Mouse (Mus musculus) MEL (cell line): ENCODE results near the gene Ogfod1. TPM values are rescaled to one million over a fixed set of nuclear protein-coding genes. Genes with fewer than 3 reads are reported as not detected.
A peak's percentile ranks its signal among the peaks of the same experiment; 100 is the strongest.
"Not testable (repeated sequence)": the region's sequence is repeated elsewhere in the genome, so short reads cannot be mapped to it uniquely, and the experiment has no call there.

Experiments
- DNase-seq: peaks from one replicate; pipeline ENCODE4 v3.0.0; 2011; ENCODE audit warnings: low read depth, low spot score
- H3K27ac ChIP-seq: 2 replicates; pipeline ENCODE4 v1.5.1; 2012; ENCODE audit warnings: low read depth, mild to moderate bottlenecking, control low read depth, low read length, moderate library complexity; ENCODE audit not compliant: control insufficient read depth
- H3K27me3 ChIP-seq, 2 experiments: fragments of 150-350 bp in 1 of 2; sonication (generic) in 1 of 2; 2 replicates each; pipeline ENCODE4 v1.6.1; 2012; ENCODE audit warnings: low read length in 2 of 2, mild to moderate bottlenecking in 2 of 2, improper control_type of control experiment in 1 of 2, moderate library complexity in 1 of 2; ENCODE audit not compliant: insufficient read depth in 2 of 2, control insufficient read depth in 1 of 2
- H3K36me3 ChIP-seq, 2 experiments: 2 replicates each; pipeline ENCODE4 v1.6.1; 2012 to 2014; ENCODE audit warnings: low read length in 2 of 2, improper control_type of control experiment in 1 of 2, inconsistent platforms in 1 of 2, mild to moderate bottlenecking in 1 of 2; ENCODE audit not compliant: insufficient read depth in 2 of 2, control insufficient read depth in 1 of 2
- H3K4me1 ChIP-seq, 2 experiments: fragments of 150-350 bp in 1 of 2; sonication (generic) in 1 of 2; 2 replicates each; pipeline ENCODE4 v1.6.1; 2012; ENCODE audit warnings: low read length in 2 of 2, improper control_type of control experiment in 1 of 2, mild to moderate bottlenecking in 1 of 2; ENCODE audit not compliant: insufficient read depth in 2 of 2, control insufficient read depth in 1 of 2
- H3K4me3 ChIP-seq, 2 experiments: fragments of 150-350 bp in 1 of 2; sonication (generic) in 1 of 2; 2 replicates each; pipeline ENCODE4 v1.5.1; 2012; ENCODE audit warnings: low read depth in 2 of 2, low read length in 2 of 2, mild to moderate bottlenecking in 2 of 2, moderate library complexity in 2 of 2, control low read depth in 1 of 2, improper control_type of control experiment in 1 of 2; ENCODE audit not compliant: control insufficient read depth in 1 of 2, insufficient read depth in 1 of 2
- H3K79me2 ChIP-seq: 2 replicates; pipeline ENCODE4 v1.6.1; 2012; ENCODE audit warnings: mild to moderate bottlenecking, low read length, moderate library complexity; ENCODE audit not compliant: control insufficient read depth, poor library complexity, insufficient read depth
- H3K9ac ChIP-seq: 2 replicates; pipeline ENCODE4 v1.6.1; 2012; ENCODE audit warnings: low read depth, mild to moderate bottlenecking, control low read depth, low read length, moderate library complexity; ENCODE audit not compliant: control insufficient read depth, poor library complexity, severe bottlenecking
- H3K9me3 ChIP-seq: fragments of 150-350 bp; sonication (generic); replicated peaks from 2 replicates; pipeline ENCODE4 v1.6.1; 2012; ENCODE audit warnings: mild to moderate bottlenecking, low read length, improper control_type of control experiment, moderate library complexity; ENCODE audit not compliant: insufficient read depth
- BHLHE40 ChIP-seq: IDR thresholded peaks from 2 replicates; pipeline ENCODE4 v1.6.1; 2012; ENCODE audit warnings: low read depth, mild to moderate bottlenecking, inconsistent platforms, low read length, improper control_type of control experiment, borderline replicate concordance
- CHD2 ChIP-seq: IDR thresholded peaks from 2 replicates; pipeline ENCODE4 v1.6.1; 2011; ENCODE audit warnings: low read length, improper control_type of control experiment
- E2F4 ChIP-seq: IDR thresholded peaks from 2 replicates; pipeline ENCODE4 v1.6.1; 2011; ENCODE audit warnings: low read depth, low read length, improper control_type of control experiment, borderline replicate concordance
- ELF1 ChIP-seq: IDR thresholded peaks from 2 replicates; pipeline ENCODE4 v1.6.1; 2014; ENCODE audit warnings: low read depth, mild to moderate bottlenecking, inconsistent platforms, low read length, improper control_type of control experiment, moderate library complexity
- HCFC1 ChIP-seq: IDR thresholded peaks from 2 replicates; pipeline ENCODE4 v1.6.1; 2012; ENCODE audit warnings: low read depth, mild to moderate bottlenecking, inconsistent platforms, low read length, improper control_type of control experiment, moderate library complexity
- MAFK ChIP-seq: IDR thresholded peaks from 2 replicates; pipeline ENCODE4 v1.6.1; 2011; ENCODE audit warnings: low read depth, mild to moderate bottlenecking, low read length, improper control_type of control experiment, borderline replicate concordance
- MAZ ChIP-seq: IDR thresholded peaks from 2 replicates; pipeline ENCODE4 v1.6.1; 2012; ENCODE audit warnings: low read depth, mild to moderate bottlenecking, inconsistent platforms, low read length, improper control_type of control experiment
- MXI1 ChIP-seq: IDR thresholded peaks from 2 replicates; pipeline ENCODE4 v1.6.1; 2011; ENCODE audit warnings: mild to moderate bottlenecking, low read depth, low read length, improper control_type of control experiment
- MYB ChIP-seq: IDR thresholded peaks from 2 replicates; pipeline ENCODE4 v1.6.1; 2011; ENCODE audit warnings: mild to moderate bottlenecking, low read depth, low read length, improper control_type of control experiment
- MYC ChIP-seq: IDR thresholded peaks from 2 replicates; pipeline ENCODE4 v1.6.1; 2011; ENCODE audit warnings: low read depth, mild to moderate bottlenecking, low read length, improper control_type of control experiment, moderate library complexity
- NELFE ChIP-seq: IDR thresholded peaks from 2 replicates; pipeline ENCODE4 v1.6.1; 2011; ENCODE audit warnings: low read depth, low read length, improper control_type of control experiment
- NRF1 ChIP-seq: IDR thresholded peaks from 2 replicates; pipeline ENCODE4 v1.6.1; 2014; ENCODE audit warnings: low read depth, mild to moderate bottlenecking, inconsistent platforms, low read length, improper control_type of control experiment, moderate library complexity; ENCODE audit not compliant: poor library complexity, insufficient read depth, severe bottlenecking
- POLR2AphosphoS2 ChIP-seq: IDR thresholded peaks from 2 replicates; pipeline ENCODE4 v1.6.1; 2011; ENCODE audit warnings: low read length, improper control_type of control experiment
- POLR2AphosphoS5 ChIP-seq: IDR thresholded peaks from 2 replicates; pipeline ENCODE4 v1.6.1; 2012; ENCODE audit warnings: low read depth, borderline replicate concordance, mild to moderate bottlenecking, inconsistent platforms, low read length, moderate library complexity, mixed read lengths
- RCOR1 ChIP-seq: IDR thresholded peaks from 2 replicates; pipeline ENCODE4 v1.6.1; 2012; ENCODE audit warnings: low read depth, mild to moderate bottlenecking, inconsistent platforms, low read length, improper control_type of control experiment
- SIN3A ChIP-seq: IDR thresholded peaks from 2 replicates; pipeline ENCODE4 v1.6.1; 2012; ENCODE audit warnings: low read length, improper control_type of control experiment, inconsistent platforms
- TCF12 ChIP-seq: IDR thresholded peaks from 2 replicates; pipeline ENCODE4 v1.6.1; 2014; ENCODE audit warnings: low read depth, mild to moderate bottlenecking, inconsistent platforms, low read length, improper control_type of control experiment, moderate library complexity
- UBTF ChIP-seq: IDR thresholded peaks from 2 replicates; pipeline ENCODE4 v1.6.1; 2012; ENCODE audit warnings: low read depth, mild to moderate bottlenecking, inconsistent platforms, low read length, improper control_type of control experiment, moderate library complexity, borderline replicate concordance; ENCODE audit not compliant: insufficient read depth
- USF2 ChIP-seq, 2 experiments: IDR thresholded peaks; 2 replicates each; pipeline ENCODE4 v1.6.1; 2011 to 2012; ENCODE audit warnings: improper control_type of control experiment in 2 of 2, low read length in 2 of 2, borderline replicate concordance in 1 of 2, inconsistent platforms in 1 of 2, low read depth in 1 of 2, mild to moderate bottlenecking in 1 of 2; ENCODE audit not compliant: insufficient read depth in 1 of 2
- ZC3H11A ChIP-seq: IDR thresholded peaks from 2 replicates; pipeline ENCODE4 v1.6.1; 2012; ENCODE audit warnings: low read depth, mild to moderate bottlenecking, inconsistent platforms, low read length, improper control_type of control experiment
- ZMIZ1 ChIP-seq: IDR thresholded peaks from 2 replicates; pipeline ENCODE4 v1.6.1; 2012; ENCODE audit warnings: low read depth, mild to moderate bottlenecking, inconsistent platforms, low read length, improper control_type of control experiment, moderate library complexity
- ZNF384 ChIP-seq: IDR thresholded peaks from 2 replicates; pipeline ENCODE4 v1.6.1; 2012; ENCODE audit warnings: low read depth, mild to moderate bottlenecking, inconsistent platforms, low read length, improper control_type of control experiment
- polyA plus RNA-seq, 2 experiments: library from polyadenylated mRNA; stranded (reverse) in 1 of 2; unstranded in 1 of 2; fragments of >175 nt in 1 of 2; fragments of >200 nt in 1 of 2; gene quantifications; 2 replicates each; pipeline versions ENCODE4 v1.2.1 to v1.2.4; 2012; ENCODE audit warnings: low replicate concordance in 2 of 2, low read depth in 1 of 2; ENCODE audit not compliant: insufficient read length in 2 of 2, insufficient read depth in 1 of 2, missing spikeins in 1 of 2
- total RNA-seq: library from RNA; depleted of rRNA; stranded (reverse); fragments of 300-350 nt; gene quantifications from 2 replicates; pipeline ENCODE4 v1.2.3, GENCODE M21; 2012

Ogfod1 gene
- total and polyA plus RNA-seq, 3 experiments = 16.3 to 30.0 TPM; not detected in 1

GRCm38 (mm10) chr8:94036541-94036940 lies 457 bp upstream of the Ogfod1 start:
- H3K36me3 ChIP-seq = peaks cover 5 to 36% of the 10 kb centered on the region in 2 experiments
- peak overlapping the region; percentile 85 for H3K27ac ChIP-seq
- H3K4me3 ChIP-seq = peak overlapping the region; percentile 82 to 98
- DNase-seq = peak; percentile 91
- H3K79me2 ChIP-seq = peaks cover 60% of the 10 kb centered on the region
- peak overlapping the region; percentile 79 for H3K9ac ChIP-seq
- H3K4me1 ChIP-seq = peaks cover 9 to 20% of the 10 kb centered on the region in 2 experiments
- H3K27me3 ChIP-seq, H3K9me3 ChIP-seq: not testable (repeated sequence)
- TF ChIP-seq SIN3A (peak; percentile 67; the same call in 1 of the 2 replicates), MXI1 (peak; percentile 6; the same call in 1 of the 2 replicates), TCF12 (0 out of 2 replicates have a peak, but pooled peaks have one; percentile 29), ELF1 (peak; percentile 72)

- Histone ChIP-seq H3K36me3 (peaks cover 2 to 34% of the 10 kb centered on the region in 2 experiments; a peak in 3 of 4 replicates), H3K27me3 (no peaks in the 10 kb centered on the region), H3K4me1 (peaks cover 9 to 20% of the 10 kb centered on the region in 2 experiments), H3K9me3 (no peaks in the 10 kb centered on the region), H3K4me3 (peak overlapping the region; percentile 75 to 99), H3K79me2 (peaks cover 52% of the 10 kb centered on the region), H3K27ac (peak overlapping the region; percentile 44), H3K9ac (peak overlapping the region; percentile 94)
- peak; percentile 59 for DNase-seq
- no peak for TF ChIP-seq MAFK
- 0 out of 2 replicates have a peak, but pooled peaks have one; percentile 12 for TF ChIP-seq MYC
- 0 out of 2 replicates have a peak, but pooled peaks have one; percentile 3 for TF ChIP-seq HCFC1
Observed at GRCm38 (mm10) chr8:94037806-94038205, 808 bp downstream of the Ogfod1 start.

GRCm38 (mm10) chr8:94047845-94048244 lies 10.8 kb downstream of the Ogfod1 start:
- Histone ChIP-seq H3K79me2 (no peaks in the 10 kb centered on the region; the same call in 1 of the 2 replicates), H3K36me3 (peaks cover 0 to 2% of the 10 kb centered on the region in 2 experiments; a peak in 1 of 4 replicates), H3K9ac (no peak overlapping the region), H3K9me3 (no peaks in the 10 kb centered on the region), H3K4me1 (no peaks in the 10 kb centered on the region), H3K27me3 (no peaks in the 10 kb centered on the region), H3K27ac (no peak overlapping the region), H3K4me3 (no peak overlapping the region)
- TF ChIP-seq MXI1 = no peak
- no peak for TF ChIP-seq ZNF384
- no peak for TF ChIP-seq E2F4
- no peak for TF ChIP-seq BHLHE40
- TF ChIP-seq ZMIZ1 = no peak
- no peak for TF ChIP-seq POLR2AphosphoS5
- TF ChIP-seq POLR2AphosphoS2 = no peak
- no peak for TF ChIP-seq ZC3H11A
- TF ChIP-seq UBTF = no peak
- TF ChIP-seq NRF1 = no peak
- TF ChIP-seq CHD2 = no peak
- no peak for TF ChIP-seq USF2 (IDR thresholded peaks at IDR 0.05; ENCODE audit: borderline replicate concordance in 1 of 2, insufficient read depth in 1 of 2, low read depth in 1 of 2, low read length in 2 of 2)
- no peak for TF ChIP-seq NELFE
- no peak for TF ChIP-seq MYB
- no peak for TF ChIP-seq RCOR1
- TF ChIP-seq MAZ = no peak
- no peak for TF ChIP-seq TCF12
- no peak for DNase-seq
